21 mouse cellular contexts compared by ENCODE assay signal in the genomic region with DNA sequence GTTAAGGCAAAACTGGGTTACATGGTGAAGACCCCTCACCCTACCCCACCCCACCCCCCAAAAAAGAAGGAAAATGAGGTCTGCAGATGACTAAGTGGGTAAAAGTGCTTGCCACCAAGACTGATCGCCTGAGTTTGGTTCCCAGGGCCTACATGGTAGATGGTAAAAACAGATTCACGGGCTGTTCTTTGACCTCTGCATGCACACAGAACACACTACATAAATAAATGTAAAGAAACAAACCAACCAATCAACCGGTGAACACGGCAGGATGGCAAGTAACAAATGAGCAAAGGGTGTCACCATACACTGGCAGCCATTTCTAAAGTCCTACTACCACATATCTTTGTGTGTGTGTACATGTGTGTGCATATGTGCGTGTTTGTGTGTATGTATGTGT. TPM values are rescaled to one million over a fixed set of nuclear protein-coding genes. Genes with fewer than 3 reads are reported as not detected.
DNase-seq lines count a peak whose midpoint lies in the region; TF ChIP-seq lines count a peak whose summit lies in the region.
"Had no signal": no experiment of that assay in that cellular context is flagged by ENCODE, and none has a peak within 500 bp of the region (broad histone marks: within the 10 kb centered on the region; RNA-seq: fewer than 3 reads in every experiment).

No protein-coding gene starts in this region.

- H3K9me3 ChIP-seq in E14TG2a.4 (ENCODE audit: low read length) = no peaks in the 10 kb centered on the region
- H3K9me3 ChIP-seq in ES-Bruce4 (replicated peaks; ENCODE audit: control insufficient read depth, insufficient read depth, low read length, poor library complexity, severe bottlenecking) = no peaks in the 10 kb centered on the region
- H3K9me3 ChIP-seq: embryonic facial prominence, embryonic 13.5 days; embryonic facial prominence, embryonic 15.5 days; forebrain, embryonic 10.5 days; forebrain, embryonic 12.5 days had no signal

- H3K4me3 ChIP-seq in E14TG2a.4 (replicated peaks; ENCODE audit: low read length) (0 out of 2 replicates have a peak overlapping the region, but pooled peaks have one; percentile 1), ES-Bruce4 (ENCODE audit: low read depth, low read length) (no peak overlapping the region)
- H3K4me3 ChIP-seq: embryonic facial prominence, embryonic 13.5 days; embryonic facial prominence, embryonic 15.5 days; erythroblast, embryonic 14.5 days; forebrain, embryonic 10.5 days; forebrain, embryonic 12.5 days had no signal

- TF ChIP-seq CTCF in E14TG2a.4 (conservative IDR thresholded peaks at IDR 0.05; ENCODE audit: low read length) (no peak), ES-Bruce4 (IDR thresholded peaks at IDR 0.05; ENCODE audit: low read depth, low read length) (no peak)

- H3K27ac ChIP-seq in ES-Bruce4 (ENCODE audit: insufficient read depth, low read length) = peak overlapping the region; percentile 99
- H3K27ac ChIP-seq: embryonic facial prominence, embryonic 13.5 days; embryonic facial prominence, embryonic 15.5 days; forebrain, embryonic 12.5 days had no signal

- H3K36me3 ChIP-seq in E14TG2a.4 (ENCODE audit: insufficient read depth, low read length) = peaks cover 24% of the 10 kb centered on the region
- peaks cover 2% of the 10 kb centered on the region; the same call in 1 of the 2 replicates for H3K36me3 ChIP-seq in ES-Bruce4 (ENCODE audit: control insufficient read depth, insufficient read depth, low read length, poor library complexity, severe bottlenecking)
- H3K36me3 ChIP-seq: G1E had no signal

- peak; percentile 7 for DNase-seq in Muller cell, postnatal 12 days (ENCODE audit: inconsistent ontology term)
- DNase-seq in ZHBTc4 (ENCODE audit: low read depth, low spot score) = peak; percentile 86
- no peak for DNase-seq in heart, adult 11 months
- DNase-seq in spleen, postnatal 36 days (ENCODE audit: low spot score in 2 of 2) = no peak
- DNase-seq in right cerebral cortex, postnatal 4 days = no peak
- DNase-seq: adrenal gland, postnatal 10 days; adrenal gland, postnatal 25 days; cerebellum, adult 11 months; cerebellum, adult 8-10 months; cerebellum, adult 9-11 months; cerebellum, postnatal 14 days; cerebellum, postnatal 36 days; embryo, embryonic 11 days had no signal

- H3K4me1 ChIP-seq in E14TG2a.4 (replicated peaks; ENCODE audit: low read depth, low read length) (peaks cover 72% of the 10 kb centered on the region), ES-Bruce4 (ENCODE audit: control insufficient read depth, insufficient read depth, low read length) (peaks cover 5% of the 10 kb centered on the region)
- H3K4me1 ChIP-seq: embryonic facial prominence, embryonic 13.5 days; embryonic facial prominence, embryonic 15.5 days; forebrain, embryonic 12.5 days had no signal

- TF ChIP-seq EP300 in ES-Bruce4 (IDR thresholded peaks at IDR 0.05; ENCODE audit: insufficient read depth, low read depth, low read length) = no peak

- H3K9ac ChIP-seq in ES-Bruce4 (ENCODE audit: low read depth, poor library complexity, severe bottlenecking) = 0 out of 2 replicates have a peak overlapping the region, but pooled peaks have one; percentile 28
- H3K9ac ChIP-seq: embryonic facial prominence, embryonic 13.5 days; embryonic facial prominence, embryonic 15.5 days; forebrain, embryonic 12.5 days had no signal

- H3K27me3 ChIP-seq in E14TG2a.4 (ENCODE audit: insufficient read depth, low read length) = no peaks in the 10 kb centered on the region
- H3K27me3 ChIP-seq in ES-Bruce4 (ENCODE audit: control insufficient read depth, insufficient read depth, low read length, poor library complexity, severe bottlenecking) = no peaks in the 10 kb centered on the region
- H3K27me3 ChIP-seq: embryonic facial prominence, embryonic 13.5 days; embryonic facial prominence, embryonic 15.5 days; forebrain, embryonic 12.5 days had no signal

- TF ChIP-seq POLR2A in ES-Bruce4 (IDR thresholded peaks at IDR 0.05; ENCODE audit: insufficient read depth, low read length) = no peak

RNA-seq across cellular contexts. Expression of a gene that starts 15.6 kb away (rescaled TPM):
- polyA plus RNA-seq in ES-Bruce4 (2011; ENCODE audit: insufficient read depth, insufficient read length, low read depth, missing spikeins) = 57.6 and 60.5 TPM in 2 replicates
- polyA plus RNA-seq: erythroblast, embryonic 14.5 days; G1E had no signal

RNA-seq across cellular contexts. Expression of a gene that starts 42.2 kb away (rescaled TPM):
- 5.2 and 7.6 TPM in 2 replicates for polyA plus RNA-seq in ES-Bruce4 (2011; ENCODE audit: insufficient read depth, insufficient read length, low read depth, missing spikeins)
- polyA plus RNA-seq: erythroblast, embryonic 14.5 days; G1E had no signal

RNA-seq across cellular contexts. Expression of a gene that starts 59.3 kb away (rescaled TPM):
- polyA plus RNA-seq in ES-Bruce4 (2011; ENCODE audit: insufficient read depth, insufficient read length, low read depth, missing spikeins) = 3.0 and 3.4 TPM in 2 replicates
- polyA plus RNA-seq: erythroblast, embryonic 14.5 days; G1E had no signal

RNA-seq across cellular contexts. Expression of a gene that starts 59.4 kb away (rescaled TPM):
- polyA plus RNA-seq in ES-Bruce4 (2011; ENCODE audit: insufficient read depth, insufficient read length, low read depth, missing spikeins) = 214 and 225 TPM in 2 replicates
- polyA plus RNA-seq: erythroblast, embryonic 14.5 days; G1E had no signal

Comparison
In these comparisons a context has a peak if more than half of its experiments do, and no peak if none do; other contexts are left out.
1. DNase-seq: peak in Muller cell, postnatal 12 days (single experiment) and ZHBTc4 (single experiment); none in heart, adult 11 months (single experiment), spleen, postnatal 36 days (0 of 2) and right cerebral cortex, postnatal 4 days (single experiment).